ENCODE assay signal across 8 mouse cellular contexts in the genomic region with DNA sequence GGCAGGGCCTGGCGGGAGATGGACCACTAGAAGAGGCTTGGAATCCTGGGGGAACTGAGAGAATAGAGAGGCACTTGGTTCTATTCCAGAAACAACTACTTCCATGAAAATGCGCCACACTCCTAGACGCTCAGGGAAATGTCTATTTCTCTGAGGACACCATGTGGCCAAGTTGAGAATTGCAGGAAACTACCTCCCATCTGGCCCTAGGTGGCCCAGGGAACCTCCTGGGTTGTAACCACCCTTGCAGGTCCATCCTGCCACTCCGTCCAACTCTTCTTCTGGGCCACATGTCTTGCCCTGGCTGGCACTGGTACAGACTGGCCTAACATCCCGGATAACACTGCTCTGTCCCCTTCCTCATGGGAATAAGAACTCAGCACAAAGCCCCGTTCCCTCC. TPM values are rescaled to one million over a fixed set of nuclear protein-coding genes. Genes with fewer than 3 reads are reported as not detected.
A peak's percentile ranks its signal among the peaks of the same experiment; 100 is the strongest.
DNase-seq lines count a peak whose midpoint lies in the region; ATAC-seq and TF ChIP-seq lines count a peak whose summit lies in the region.
"Had no signal": no experiment of that assay in that cellular context is flagged by ENCODE, and none has a peak within 500 bp of the region (broad histone marks: within the 10 kb centered on the region; RNA-seq: fewer than 3 reads in every experiment).

No protein-coding gene starts in this region.

- 18% methylated on average over 6 of the region's 6 CpGs for WGBS in hindbrain, postnatal 0 days

- no peak overlapping the region for H3K9ac ChIP-seq in hindbrain, postnatal 0 days (replicated peaks; ENCODE audit: low read length)
- H3K9ac ChIP-seq: limb, embryonic 15.5 days had no signal

- no peak overlapping the region for H3K4me2 ChIP-seq in hindbrain, postnatal 0 days (ENCODE audit: low read depth, low read length)
- H3K4me2 ChIP-seq: limb, embryonic 15.5 days had no signal

- no peak overlapping the region for H3K27ac ChIP-seq in hindbrain, postnatal 0 days
- H3K27ac ChIP-seq: limb, embryonic 15.5 days had no signal

- DNase-seq in R1 (ENCODE audit: low read depth, low spot score) = peak; percentile 80
- DNase-seq in cerebellum, adult 11-12 months = peak; percentile 37
- peak; percentile 79 for DNase-seq in forelimb bud, embryonic 11.5 days (ENCODE audit: low read depth, low spot score)
- peak; percentile 81 for DNase-seq in hindbrain, postnatal 0 days (ENCODE audit: low spot score)
- DNase-seq in left cerebral cortex, adult 11 months (ENCODE audit: low spot score) = peak; percentile 43
- peak; percentile 55 to 78 for DNase-seq in right cerebral cortex, postnatal 10 days (ENCODE audit: low spot score in 2 of 2)

- H3K4me1 ChIP-seq in hindbrain, postnatal 0 days (ENCODE audit: insufficient read depth, low read length) = no peaks in the 10 kb centered on the region

- TF ChIP-seq CTCF in hindbrain, postnatal 0 days (IDR thresholded peaks at IDR 0.05; ENCODE audit: low read depth) = peak; percentile 79

- H3K9me3 ChIP-seq in hindbrain, postnatal 0 days (ENCODE audit: low read length) = no peaks in the 10 kb centered on the region
- H3K9me3 ChIP-seq: limb, embryonic 15.5 days had no signal

- H3K27me3 ChIP-seq in hindbrain, postnatal 0 days (ENCODE audit: insufficient read depth, low read length) = 0 out of 2 replicates have a peak, but pooled peaks cover 11% of the 10 kb centered on the region

- H3K36me3 ChIP-seq in hindbrain, postnatal 0 days (ENCODE audit: insufficient read depth, low read length) = no peaks in the 10 kb centered on the region
- H3K36me3 ChIP-seq: limb, embryonic 15.5 days had no signal

- ATAC-seq in hindbrain, postnatal 0 days = peak; percentile 61
- ATAC-seq in megakaryocyte progenitor cell, adult 5-6 weeks (replicated peaks; ENCODE audit: poor library complexity) = peak; percentile 86

- H3K4me3 ChIP-seq in hindbrain, postnatal 0 days (ENCODE audit: low read length) = no peak overlapping the region
- H3K4me3 ChIP-seq: limb, embryonic 15.5 days had no signal

RNA-seq across cellular contexts. Expression of a gene that starts 7.3 kb away (rescaled TPM):
- 0.32 and 0.52 TPM in 2 replicates for total RNA-seq in hindbrain, postnatal 0 days (2014; rRNA removed)
- 0.63 and 0.83 TPM in 2 replicates for polyA plus RNA-seq in hindbrain, postnatal 0 days (2015; fragmentation: Nextera tagmentation; extraction: Ambion mirVana)
- not detected in 2 replicates for total RNA-seq in megakaryocyte progenitor cell, adult 5-6 weeks (2015)
- total RNA-seq in megakaryocyte progenitor cell, adult 5-6 weeks (2017) = not detected in 2 replicates

RNA-seq across cellular contexts. Expression of a gene that starts 24.2 kb away (rescaled TPM):
- 1.5 and 1.7 TPM in 2 replicates for total RNA-seq in hindbrain, postnatal 0 days (2014; rRNA removed)
- 1.1 and 1.5 TPM in 2 replicates for polyA plus RNA-seq in hindbrain, postnatal 0 days (2015; fragmentation: Nextera tagmentation; extraction: Ambion mirVana)
- total RNA-seq in megakaryocyte progenitor cell, adult 5-6 weeks (2015) = 0.10 TPM in 1 of 2 replicates, not detected in the other
- total RNA-seq in megakaryocyte progenitor cell, adult 5-6 weeks (2017) = 0.27 TPM in 1 of 2 replicates, not detected in the other

RNA-seq across cellular contexts. Expression of a gene that starts 43.3 kb away (rescaled TPM):
- 0.54 and 1.3 TPM in 2 replicates for total RNA-seq in hindbrain, postnatal 0 days (2014; rRNA removed)
- polyA plus RNA-seq in hindbrain, postnatal 0 days (2015; fragmentation: Nextera tagmentation; extraction: Ambion mirVana) = 0.24 and 0.30 TPM in 2 replicates
- not detected in 2 replicates for total RNA-seq in megakaryocyte progenitor cell, adult 5-6 weeks (2015)
- not detected in 2 replicates for total RNA-seq in megakaryocyte progenitor cell, adult 5-6 weeks (2017)
- polyA plus RNA-seq: limb, embryonic 15.5 days had no signal

RNA-seq across cellular contexts. Expression of a gene that starts 43.4 kb away (rescaled TPM):
- 2.9 and 3.2 TPM in 2 replicates for total RNA-seq in hindbrain, postnatal 0 days (2014; rRNA removed)
- 13.5 and 14.0 TPM in 2 replicates for polyA plus RNA-seq in hindbrain, postnatal 0 days (2015; fragmentation: Nextera tagmentation; extraction: Ambion mirVana)
- total RNA-seq in megakaryocyte progenitor cell, adult 5-6 weeks (2015) = 1.7 TPM in 2 replicates
- 1.7 and 2.4 TPM in 2 replicates for total RNA-seq in megakaryocyte progenitor cell, adult 5-6 weeks (2017)

RNA-seq across cellular contexts. Expression of a gene that starts 53.6 kb away (rescaled TPM):
- 0.21 and 7.3 TPM in 2 replicates for total RNA-seq in hindbrain, postnatal 0 days (2014; rRNA removed)
- polyA plus RNA-seq in hindbrain, postnatal 0 days (2015; fragmentation: Nextera tagmentation; extraction: Ambion mirVana) = 0.33 and 0.44 TPM in 2 replicates
- total RNA-seq in megakaryocyte progenitor cell, adult 5-6 weeks (2015) = not detected in 2 replicates
- not detected in 2 replicates for total RNA-seq in megakaryocyte progenitor cell, adult 5-6 weeks (2017)
- polyA plus RNA-seq: limb, embryonic 15.5 days had no signal
